Mouse (Mus musculus): ENCODE measurements around the gene Scai.

GRCm38 (mm10) chr2:39224621-39225020 lies 34.1 kb upstream of the Scai start:
- no peak for TF ChIP-seq CTCF (IDR thresholded peaks at IDR 0.05; ENCODE audit: insufficient read depth, low read length)
- no peak for TF ChIP-seq POLR2A (IDR thresholded peaks at IDR 0.05; ENCODE audit: borderline replicate concordance, extremely low read depth, low read depth, low read length)
